8 mouse cellular contexts compared by ENCODE assay signal in the genomic region with DNA sequence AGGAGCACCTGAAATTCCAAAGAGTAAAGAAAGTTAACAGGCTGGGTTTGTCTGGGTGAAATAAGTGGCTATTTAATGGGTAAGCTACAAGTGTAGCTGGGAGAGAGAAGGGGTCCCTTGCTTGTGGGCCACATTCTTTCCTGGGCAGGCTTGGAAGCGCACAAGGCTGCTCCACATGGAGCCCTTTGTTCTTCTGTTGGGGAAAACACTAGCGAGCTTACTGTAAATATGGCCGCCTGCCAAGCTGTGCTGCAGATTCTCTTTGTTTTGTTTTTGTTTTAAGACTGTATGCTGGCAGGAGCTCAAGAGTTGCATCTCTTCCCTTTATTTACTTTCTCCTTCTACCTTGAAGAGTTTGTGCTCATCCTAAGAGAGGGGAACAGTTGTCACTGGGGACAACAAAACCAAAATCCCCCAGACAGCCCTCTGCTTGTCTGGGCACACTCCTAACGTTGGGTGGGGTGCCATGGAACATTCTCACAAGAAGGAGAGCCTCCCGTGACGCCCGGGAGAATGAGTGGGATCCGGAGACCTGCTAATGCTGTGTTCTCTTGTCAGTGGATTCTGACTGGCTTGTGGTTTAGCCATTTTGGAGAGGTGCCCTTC.
A peak's percentile ranks its signal among the peaks of the same experiment; 100 is the strongest.
DNase-seq lines count a peak whose midpoint lies in the region; ATAC-seq and TF ChIP-seq lines count a peak whose summit lies in the region.

No protein-coding gene starts in this region.

- no peak overlapping the region for H3K27ac ChIP-seq in limb, embryonic 14.5 days (replicated peaks; ENCODE audit: low read depth, low read length)
- no peak overlapping the region for H3K27ac ChIP-seq in limb, embryonic 10.5 days
- peak overlapping the region; percentile 79 for H3K27ac ChIP-seq in heart, embryonic 15.5 days

- H3K36me3 ChIP-seq in limb, embryonic 14.5 days (ENCODE audit: control insufficient read depth, insufficient read depth, low read length): no peaks in the 10 kb centered on the region
- no peaks in the 10 kb centered on the region for H3K36me3 ChIP-seq in limb, embryonic 10.5 days
- H3K36me3 ChIP-seq in heart, embryonic 15.5 days: no peaks in the 10 kb centered on the region

- H3K4me2 ChIP-seq in limb, embryonic 14.5 days (replicated peaks; ENCODE audit: low read depth, low read length, severe bottlenecking): no peak overlapping the region
- no peak overlapping the region for H3K4me2 ChIP-seq in heart, embryonic 15.5 days

- H3K9me3 ChIP-seq in limb, embryonic 14.5 days (ENCODE audit: control insufficient read depth, low read length): no peaks in the 10 kb centered on the region
- H3K9me3 ChIP-seq in limb, embryonic 10.5 days (replicated peaks): no peaks in the 10 kb centered on the region
- no peaks in the 10 kb centered on the region for H3K9me3 ChIP-seq in heart, embryonic 15.5 days (replicated peaks)

- H3K27me3 ChIP-seq in limb, embryonic 14.5 days (ENCODE audit: control insufficient read depth, insufficient read depth, low read length): no peaks in the 10 kb centered on the region
- H3K27me3 ChIP-seq in limb, embryonic 10.5 days (ENCODE audit: low read depth, poor library complexity, severe bottlenecking): no peaks in the 10 kb centered on the region
- no peaks in the 10 kb centered on the region for H3K27me3 ChIP-seq in heart, embryonic 15.5 days

- H3K4me1 ChIP-seq in limb, embryonic 14.5 days (ENCODE audit: control insufficient read depth, insufficient read depth, low read length): 0 out of 2 replicates have a peak, but pooled peaks cover 2% of the 10 kb centered on the region
- H3K4me1 ChIP-seq in limb, embryonic 10.5 days: no peaks in the 10 kb centered on the region
- peaks cover 18% of the 10 kb centered on the region for H3K4me1 ChIP-seq in heart, embryonic 15.5 days (replicated peaks)

- ATAC-seq in limb, embryonic 14.5 days (ENCODE audit: low FRiP score, low read depth): no peak
- no peak for ATAC-seq in heart, embryonic 15.5 days (replicated peaks; ENCODE audit: insufficient number of reproducible peaks, insufficient read depth, low FRiP score, low read depth)

- peak; percentile 22 for DNase-seq in adrenal gland, postnatal 10 days
- no peak for DNase-seq in adrenal gland, adult 2 months
- peak; percentile 61 for DNase-seq in limb, embryonic 14.5 days (ENCODE audit: low spot score)
- no peak for DNase-seq in limb, embryonic 10.5 days (ENCODE audit: low spot score)
- DNase-seq in lung, postnatal 36 days: peak; percentile 76
- DNase-seq in T-cell, adult 2 months (ENCODE audit: low spot score): no peak
- DNase-seq in yolk sac, embryonic 10.5 days (ENCODE audit: low spot score): no peak

- no peak overlapping the region for H3K9ac ChIP-seq in limb, embryonic 14.5 days (ENCODE audit: low read depth, low read length, severe bottlenecking)
- H3K9ac ChIP-seq in heart, embryonic 15.5 days: no peak overlapping the region

- TF ChIP-seq POLR2A in limb, embryonic 14.5 days (IDR thresholded peaks at IDR 0.05; ENCODE audit: borderline replicate concordance, extremely low read depth, insufficient read depth, insufficient read length): no peak

- 65% methylated on average over 8 of the region's 8 CpGs for WGBS in limb, embryonic 14.5 days
- WGBS in limb, embryonic 10.5 days: 73% methylated on average over 8 of the region's 8 CpGs
- 60% methylated on average over 8 of the region's 8 CpGs for WGBS in heart, embryonic 15.5 days

- H3K4me3 ChIP-seq in limb, embryonic 14.5 days (replicated peaks; ENCODE audit: low read length): no peak overlapping the region
- no peak overlapping the region for H3K4me3 ChIP-seq in limb, embryonic 10.5 days
- H3K4me3 ChIP-seq in heart, embryonic 15.5 days: no peak overlapping the region

Comparison
In these comparisons a context has a peak if more than half of its experiments do, and no peak if none do; other contexts are left out.
1. DNase-seq: peak in adrenal gland, postnatal 10 days (single experiment), limb, embryonic 14.5 days (single experiment) and lung, postnatal 36 days (single experiment); none in adrenal gland, adult 2 months (single experiment), limb, embryonic 10.5 days (single experiment), T-cell, adult 2 months (single experiment) and yolk sac, embryonic 10.5 days (single experiment).